Mouse (Mus musculus) adrenal gland, postnatal 14 days (tissue): ENCODE data around the gene Pdcd1lg2. TPM values are rescaled to one million over a fixed set of nuclear protein-coding genes. Genes with fewer than 3 reads are reported as not detected.

Experiments
- DNase-seq: peaks from one replicate; pipeline ENCODE4 v3.0.0; 2021; ENCODE audit warnings: mixed read lengths
- total RNA-seq: library from RNA; stranded (reverse); gene quantifications from 2 replicates; pipeline ENCODE4 v1.2.3, GENCODE M21; 2021

Gene Pdcd1lg2
- total RNA-seq, 1 experiment from 2014 or later, result not detected

DNA sequence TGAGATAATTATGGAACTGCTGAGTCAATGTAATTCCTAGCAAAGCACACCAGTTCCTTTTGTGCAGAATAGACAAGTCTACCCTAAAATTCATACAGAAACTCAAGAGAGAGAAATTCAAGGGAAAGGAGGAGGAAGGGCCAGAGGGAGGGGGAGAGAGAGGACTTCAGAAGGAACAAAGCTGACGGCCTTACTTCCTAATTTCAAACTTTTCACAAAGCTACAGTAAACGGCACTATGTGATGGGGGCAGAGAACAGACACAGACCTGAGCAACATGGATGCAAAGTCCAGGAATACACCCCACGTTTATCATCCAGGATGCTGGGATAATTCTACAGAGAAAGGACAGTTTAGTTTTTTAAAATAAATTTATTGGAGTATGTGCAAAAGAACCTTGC is 8.8 kb downstream of the Pdcd1lg2 start:
- DNase-seq, result no peak

DNA sequence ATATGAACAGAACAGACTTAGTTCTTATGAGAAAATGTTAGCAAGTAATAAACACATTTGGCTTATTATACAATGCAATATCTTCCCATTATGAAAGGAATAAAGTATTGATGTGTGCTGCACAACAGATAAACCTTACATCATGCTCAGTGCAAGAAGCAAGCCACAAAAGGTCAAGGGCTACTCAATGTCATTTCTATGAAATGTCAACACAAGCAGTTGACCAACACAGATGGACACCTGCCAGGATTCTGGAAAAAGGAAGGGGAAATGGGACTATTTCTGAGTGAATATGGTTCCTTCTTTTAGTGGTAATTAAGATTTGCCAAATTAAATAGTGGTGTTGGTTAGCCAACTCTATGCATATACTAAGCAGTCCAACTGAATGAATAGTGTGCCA is 9.2 kb downstream of the Pdcd1lg2 start:
- DNase-seq, result peak; percentile 70

- no peak for DNase-seq
These were observed 9.7 kb downstream of the Pdcd1lg2 start for GRCm38 (mm10) chr19:29420397-29420796.

DNA sequence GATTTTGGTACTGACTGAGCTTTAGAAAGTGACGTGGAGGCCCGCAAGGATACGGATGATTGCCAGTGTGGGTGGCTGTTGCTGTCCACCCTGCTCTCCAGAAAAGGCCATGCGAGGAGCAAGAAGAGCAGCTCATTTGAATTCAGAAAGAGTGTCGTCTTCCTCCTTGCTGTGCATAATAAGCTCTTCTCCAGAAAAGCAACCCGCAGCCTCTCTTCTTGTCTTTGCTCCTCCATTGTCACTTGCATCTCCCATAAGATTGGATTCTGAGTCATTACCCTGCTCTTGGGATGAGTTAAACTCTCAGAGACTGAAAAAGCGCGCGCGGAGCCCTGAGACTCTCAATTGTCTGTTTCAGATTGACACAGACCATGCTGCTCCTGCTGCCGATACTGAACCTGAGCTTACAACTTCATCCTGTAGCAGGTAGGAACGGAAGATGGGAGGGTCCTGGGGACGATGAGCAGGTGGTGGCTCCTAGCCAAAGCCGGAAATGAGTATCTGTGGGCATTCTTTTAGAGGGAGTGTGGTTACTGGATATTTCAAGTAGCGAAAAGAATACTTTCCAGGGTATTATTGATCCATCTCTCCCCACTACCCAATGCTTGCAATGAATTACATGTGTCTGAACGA is 11.4 kb downstream of the Pdcd1lg2 start:
- no peak for DNase-seq

- no peak for DNase-seq
These were observed 12.1 kb downstream of the Pdcd1lg2 start for GRCm38 (mm10) chr19:29422796-29423195.

DNA sequence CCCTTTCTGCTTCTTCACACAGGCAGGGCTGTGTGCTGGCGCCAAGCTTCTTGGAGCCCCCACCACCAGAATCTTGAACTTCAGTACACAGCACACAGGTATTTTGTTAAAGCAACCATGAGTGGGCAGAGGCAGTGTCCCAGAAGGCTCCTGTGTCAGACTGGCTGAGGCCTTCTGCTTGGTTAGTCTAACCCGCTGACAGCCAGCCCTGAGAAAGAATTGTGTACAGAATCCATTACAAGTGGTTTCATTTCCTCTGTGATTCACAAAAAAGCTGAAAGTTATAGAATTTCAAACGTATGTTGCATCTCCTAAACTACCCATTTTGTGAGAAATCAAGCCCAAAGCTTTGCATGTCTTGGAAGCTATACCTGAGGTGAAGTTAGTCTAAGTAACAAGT is 19.8 kb downstream of the Pdcd1lg2 start:
- no peak for DNase-seq

DNA sequence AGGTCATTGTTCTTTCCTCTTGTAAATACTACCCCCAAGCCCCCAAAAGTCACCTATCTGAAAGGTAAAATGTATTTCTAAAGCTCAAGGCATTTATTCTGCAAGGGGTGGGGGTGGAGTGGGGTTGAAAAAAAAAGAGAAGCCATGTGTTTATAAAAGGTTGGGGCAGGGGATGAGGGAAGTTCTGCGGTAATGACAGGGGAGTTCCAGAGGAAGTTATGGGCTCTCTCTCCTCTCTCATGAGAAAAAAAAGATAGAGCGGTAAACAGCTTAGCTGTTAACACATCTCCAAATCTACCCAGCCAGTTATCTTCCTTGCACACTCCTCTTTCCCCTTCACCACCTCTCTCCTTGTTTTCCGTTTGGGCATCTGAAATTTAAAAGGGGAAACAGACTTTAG is 20.2 kb downstream of the Pdcd1lg2 start:
- DNase-seq, result no peak

DNA sequence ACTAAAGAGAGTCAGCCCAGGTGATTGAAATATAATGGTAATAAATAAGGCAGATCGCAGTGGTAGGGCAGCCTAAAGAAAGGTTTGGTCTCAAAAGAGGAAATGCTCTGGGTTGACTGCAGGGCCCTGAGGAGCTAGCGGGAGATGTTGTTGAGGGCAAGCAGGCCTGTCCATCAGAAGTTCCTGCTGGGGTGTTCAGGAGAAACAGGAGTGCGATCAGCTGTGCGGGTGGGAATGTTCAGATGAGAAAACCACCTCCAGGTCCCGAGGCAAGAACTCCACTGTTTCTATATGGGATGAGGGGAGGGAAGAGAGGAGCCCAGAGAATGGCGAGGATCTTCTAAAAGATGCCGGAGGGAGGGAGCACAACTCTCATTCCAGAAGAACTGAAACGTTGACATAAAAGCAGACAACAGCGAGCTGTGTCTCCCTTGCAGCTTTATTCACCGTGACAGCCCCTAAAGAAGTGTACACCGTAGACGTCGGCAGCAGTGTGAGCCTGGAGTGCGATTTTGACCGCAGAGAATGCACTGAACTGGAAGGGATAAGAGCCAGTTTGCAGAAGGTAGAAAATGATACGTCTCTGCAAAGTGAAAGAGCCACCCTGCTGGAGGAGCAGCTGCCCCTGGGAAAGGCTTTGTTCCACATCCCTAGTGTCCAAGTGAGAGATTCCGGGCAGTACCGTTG is 26.2 kb downstream of the Pdcd1lg2 start:
- DNase-seq, result no peak

DNA sequence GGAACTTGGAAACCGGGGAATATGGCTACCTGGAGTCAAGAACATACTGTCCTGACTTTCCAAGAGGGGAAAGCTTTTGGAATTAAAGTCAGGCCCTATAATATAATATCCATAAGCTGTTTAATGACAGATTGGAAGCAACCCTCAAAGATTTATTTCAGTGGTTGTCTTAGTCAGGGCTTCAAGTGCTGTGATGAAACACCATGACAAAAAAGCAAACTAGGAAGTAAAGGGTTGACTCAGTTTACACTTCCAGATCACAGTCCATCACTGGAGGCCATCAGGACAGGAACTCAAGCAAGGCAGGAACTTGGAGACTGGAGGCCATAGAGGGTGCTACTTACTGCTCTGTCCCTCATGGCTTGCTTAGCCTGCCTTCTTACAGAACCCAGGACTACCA is 27.1 kb downstream of the Pdcd1lg2 start:
- DNase-seq, result no peak

- DNase-seq, result no peak
These were observed 28.5 kb downstream of the Pdcd1lg2 start for GRCm38 (mm10) chr19:29439242-29439641.

GRCm38 (mm10) chr19:29442492-29442891 is 31.8 kb downstream of the Pdcd1lg2 start:
- DNase-seq, result no peak

- DNase-seq, result no peak
These were observed 33.6 kb downstream of the Pdcd1lg2 start for GRCm38 (mm10) chr19:29444364-29444763.

DNA sequence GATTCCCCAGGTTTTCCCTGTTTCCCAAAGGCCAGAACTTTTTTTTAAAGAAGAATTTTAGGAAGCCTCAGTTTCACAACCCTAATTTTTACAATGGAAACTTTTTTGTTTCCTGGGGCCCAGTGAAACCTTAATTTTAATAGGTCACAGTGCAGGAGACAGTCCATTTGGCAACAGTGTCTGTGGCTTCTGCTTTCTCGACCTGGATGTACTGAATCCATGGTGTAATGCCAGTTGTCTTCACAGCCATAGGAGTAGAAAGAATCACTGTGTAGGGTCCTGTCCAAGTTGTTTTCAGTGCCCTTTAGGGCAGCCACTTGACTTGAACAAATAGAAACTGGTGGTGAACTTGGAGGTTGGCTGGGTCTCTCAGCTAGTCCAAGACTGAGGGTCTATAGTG is 37.7 kb downstream of the Pdcd1lg2 start:
- no peak for DNase-seq

DNA sequence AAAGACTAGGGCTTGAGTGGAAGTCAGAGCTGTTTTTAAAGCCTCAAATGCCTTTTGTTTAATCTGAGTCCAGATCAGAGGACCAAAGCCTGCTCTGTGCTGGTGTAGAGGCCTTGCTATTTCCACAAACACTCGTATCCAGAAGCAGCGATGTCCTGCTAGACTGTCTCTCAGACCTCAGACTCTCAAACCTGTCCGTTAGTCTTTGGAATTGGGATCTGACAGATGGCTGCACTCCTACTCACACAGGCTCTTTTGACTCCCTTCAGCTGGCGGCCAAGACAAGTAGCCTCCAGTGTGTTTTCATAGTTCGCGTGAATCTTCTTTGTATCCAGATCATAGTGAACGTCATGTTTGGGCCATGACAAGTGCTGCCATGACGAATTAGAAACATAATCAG is 39.7 kb downstream of the Pdcd1lg2 start:
- no peak for DNase-seq

GRCm38 (mm10) chr19:29454141-29454601 is 43.5 kb downstream of the Pdcd1lg2 start:
- DNase-seq, result no peak

GRCm38 (mm10) chr19:29455156-29455555 is 44.4 kb downstream of the Pdcd1lg2 start:
- no peak for DNase-seq

- DNase-seq, result no peak
These were observed 47.3 kb downstream of the Pdcd1lg2 start for GRCm38 (mm10) chr19:29457982-29458381.

GRCm38 (mm10) chr19:29462462-29462861 is 51.7 kb downstream of the Pdcd1lg2 start:
- DNase-seq, result no peak

GRCm38 (mm10) chr19:29463645-29464395 is 53.1 kb downstream of the Pdcd1lg2 start:
- no peak for DNase-seq

DNA sequence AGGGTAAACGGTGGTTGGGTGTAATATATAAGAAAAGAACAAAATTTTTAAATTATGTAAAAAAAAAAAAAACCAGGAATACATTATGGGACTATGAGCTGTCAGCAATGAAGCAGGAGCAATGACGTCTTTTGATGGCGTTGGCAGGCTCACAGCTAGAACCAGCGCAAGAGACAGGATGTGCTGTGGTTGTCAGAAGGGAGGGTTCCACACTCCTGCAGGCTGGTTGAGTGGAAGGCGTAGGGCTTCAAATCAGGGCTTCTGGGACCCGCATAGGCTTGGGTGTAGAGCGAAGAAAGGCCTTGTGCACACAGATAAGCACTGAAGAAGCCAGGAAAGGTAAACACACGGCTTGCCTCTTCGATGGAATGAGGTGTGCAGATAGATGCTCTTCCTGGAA is 56.1 kb downstream of the Pdcd1lg2 start:
- DNase-seq, result no peak

DNA sequence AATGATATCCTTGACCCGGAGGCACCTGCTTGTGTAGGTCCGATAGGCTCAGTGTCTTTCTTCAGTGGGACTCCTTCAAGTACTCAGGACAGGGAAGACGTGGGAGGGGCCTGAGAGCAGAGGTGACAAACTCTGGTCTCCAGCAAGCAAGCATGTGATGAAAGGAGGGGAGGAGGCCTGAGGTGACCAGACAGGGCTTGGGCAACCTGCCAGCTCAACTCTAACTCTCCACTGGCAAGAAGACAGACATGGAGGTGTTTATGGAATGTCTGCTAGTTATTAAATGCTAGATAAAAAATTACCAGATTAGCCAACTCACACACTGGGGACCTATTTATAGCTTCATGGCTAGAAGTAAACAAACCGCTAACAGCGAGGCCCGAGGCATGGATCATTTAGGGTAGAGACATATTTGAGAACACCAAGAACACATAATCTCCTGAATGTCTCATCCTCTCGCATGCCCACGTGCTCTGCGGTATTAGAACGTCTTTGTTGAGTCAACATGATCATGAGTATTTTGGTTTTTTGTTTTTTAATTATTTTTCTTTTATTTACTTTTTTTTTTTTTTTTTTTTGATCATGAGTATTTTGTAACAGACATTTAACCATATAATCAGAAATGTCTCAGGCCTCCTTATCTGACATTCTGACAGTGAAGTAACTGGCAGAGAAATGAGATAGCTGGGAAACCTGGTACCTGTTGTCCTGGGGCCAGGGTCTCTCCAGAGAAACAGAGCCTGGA is 58.4 kb downstream of the Pdcd1lg2 start:
- peak; percentile 56 for DNase-seq

DNA sequence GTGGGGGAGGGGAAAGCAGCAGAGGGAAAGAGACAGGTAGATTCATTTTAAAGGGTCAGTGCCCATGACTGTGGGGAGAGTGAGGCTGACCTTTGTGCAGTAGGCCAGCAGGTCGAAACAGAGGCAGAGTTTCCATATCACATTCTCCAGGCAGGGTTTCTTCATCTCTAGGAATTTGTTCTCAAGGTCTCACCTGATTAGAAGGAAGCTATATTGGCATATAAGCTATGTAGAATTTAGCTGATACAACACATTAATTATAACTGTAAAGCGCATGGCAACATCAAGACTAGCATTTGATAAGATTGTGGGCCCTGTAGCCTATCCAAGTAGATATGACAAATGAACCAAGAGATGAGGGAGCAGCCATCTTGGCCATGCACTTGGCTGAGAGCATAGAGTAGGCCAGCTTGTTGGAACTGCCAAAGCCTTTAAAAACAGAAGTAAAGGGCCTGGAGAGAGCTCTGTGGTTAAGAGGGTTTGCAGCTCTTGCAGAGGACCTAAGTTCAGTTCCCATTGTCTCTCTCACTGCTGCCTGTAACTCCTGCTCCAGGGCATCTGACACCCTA is 59.1 kb downstream of the Pdcd1lg2 start:
- DNase-seq, result no peak
